Mouse (Mus musculus): ENCODE measurements around the gene Krt24. TPM values are rescaled to one million over a fixed set of nuclear protein-coding genes. Genes with fewer than 3 reads are reported as not detected.
A peak's percentile ranks its signal among the peaks of the same experiment; 100 is the strongest.

The Krt24 gene
- total and polyA plus RNA-seq, 3 experiments = not detected

DNA sequence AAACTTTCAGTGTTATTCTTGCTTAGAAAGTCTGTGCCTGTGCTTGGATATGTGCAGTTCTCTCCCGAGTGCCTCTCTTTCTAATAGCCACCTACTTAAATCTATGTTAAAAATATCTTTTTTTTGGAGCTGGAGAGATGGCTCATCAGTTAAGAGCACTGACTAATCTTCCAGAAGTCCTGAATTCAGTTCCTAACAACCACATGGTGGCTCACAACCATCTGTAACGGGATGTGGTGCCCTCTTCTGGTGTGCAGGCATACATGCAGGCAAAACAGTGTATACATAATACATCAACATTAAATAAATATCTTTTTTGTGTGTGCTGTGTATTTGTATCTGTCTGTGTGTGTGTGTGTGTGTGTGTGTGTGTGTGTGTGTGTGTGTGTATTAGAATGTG lies 31.2 kb downstream of the Krt24 start:
- Histone ChIP-seq H3K4me3 (ENCODE audit: control insufficient read depth in 1 of 2, insufficient read depth in 1 of 2, low read depth in 2 of 2, low read length in 2 of 2) (no peak overlapping the region), H3K27me3 (ENCODE audit: control insufficient read depth in 1 of 2, insufficient read depth in 2 of 2, low read length in 2 of 2) (no peaks in the 10 kb centered on the region), H3K4me1 (ENCODE audit: control insufficient read depth in 1 of 2, insufficient read depth in 2 of 2, low read length in 2 of 2) (no peaks in the 10 kb centered on the region), H3K9ac (ENCODE audit: control insufficient read depth, low read depth, low read length, poor library complexity, severe bottlenecking) (no peak overlapping the region), H3K36me3 (ENCODE audit: control insufficient read depth in 1 of 2, insufficient read depth in 2 of 2, low read length in 2 of 2) (no peaks in the 10 kb centered on the region), H3K27ac (ENCODE audit: control insufficient read depth, low read depth, low read length) (no peak overlapping the region), H3K79me2 (ENCODE audit: control insufficient read depth, insufficient read depth, low read length, poor library complexity) (no peaks in the 10 kb centered on the region), H3K9me3 (replicated peaks; ENCODE audit: insufficient read depth, low read length) (no peaks in the 10 kb centered on the region)
- no peak for DNase-seq (ENCODE audit: low read depth, low spot score)
- TF ChIP-seq CTCF (IDR thresholded peaks at IDR 0.05 in 2 of 3, conservative IDR thresholded peaks at IDR 0.05 in 1 of 3; ENCODE audit: control insufficient read depth in 1 of 3, insufficient read depth in 1 of 3, low read depth in 2 of 3, low read length in 3 of 3, poor library complexity in 1 of 3, severe bottlenecking in 1 of 3) = peak in 2 of 3 experiments; percentile 12 to 22; a peak in 1 of 6 replicates
- no peak for TF ChIP-seq JUND (IDR thresholded peaks at IDR 0.05; ENCODE audit: low read depth, low read length)

DNA sequence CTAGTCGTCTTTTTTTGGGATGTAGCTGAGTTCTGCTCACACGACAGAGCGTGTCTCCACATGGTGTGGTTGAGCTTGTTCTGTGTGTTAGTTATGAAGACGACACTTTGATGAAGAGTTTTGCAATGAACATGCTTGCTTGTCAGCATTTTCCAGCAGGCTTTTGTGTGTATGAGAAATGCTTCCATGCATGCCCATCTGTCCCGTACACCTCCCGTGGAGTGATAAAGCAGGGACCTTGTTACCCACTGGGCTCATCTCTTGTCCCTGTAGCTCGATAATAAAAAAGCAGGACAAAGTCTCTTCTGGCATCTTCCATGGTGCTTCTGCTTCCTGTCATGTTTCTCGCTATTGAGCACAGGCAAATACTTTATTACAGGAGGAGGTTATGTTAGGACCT lies 32.4 kb downstream of the Krt24 start:
- Histone ChIP-seq H3K4me3 (ENCODE audit: control insufficient read depth in 1 of 2, insufficient read depth in 1 of 2, low read depth in 2 of 2, low read length in 2 of 2) (no peak overlapping the region), H3K9me3 (replicated peaks; ENCODE audit: insufficient read depth, low read length) (no peaks in the 10 kb centered on the region), H3K9ac (ENCODE audit: control insufficient read depth, low read depth, low read length, poor library complexity, severe bottlenecking) (no peak overlapping the region), H3K27me3 (ENCODE audit: control insufficient read depth in 1 of 2, insufficient read depth in 2 of 2, low read length in 2 of 2) (no peaks in the 10 kb centered on the region), H3K79me2 (ENCODE audit: control insufficient read depth, insufficient read depth, low read length, poor library complexity) (no peaks in the 10 kb centered on the region), H3K27ac (ENCODE audit: control insufficient read depth, low read depth, low read length) (no peak overlapping the region), H3K36me3 (ENCODE audit: control insufficient read depth in 1 of 2, insufficient read depth in 2 of 2, low read length in 2 of 2) (no peaks in the 10 kb centered on the region), H3K4me1 (ENCODE audit: control insufficient read depth in 1 of 2, insufficient read depth in 2 of 2, low read length in 2 of 2) (no peaks in the 10 kb centered on the region)
- DNase-seq (ENCODE audit: low read depth, low spot score) = no peak
- no peak for TF ChIP-seq MAZ (IDR thresholded peaks at IDR 0.05; ENCODE audit: low read depth, low read length)

- no peaks in the 10 kb centered on the region for H3K36me3 ChIP-seq (ENCODE audit: control insufficient read depth in 1 of 2, insufficient read depth in 2 of 2, low read length in 2 of 2)
- H3K9ac ChIP-seq (ENCODE audit: control insufficient read depth, low read depth, low read length, poor library complexity, severe bottlenecking) = no peak overlapping the region
- no peak overlapping the region for H3K27ac ChIP-seq (ENCODE audit: control insufficient read depth, low read depth, low read length)
- H3K9me3 ChIP-seq (replicated peaks; ENCODE audit: insufficient read depth, low read length) = no peaks in the 10 kb centered on the region
- no peaks in the 10 kb centered on the region for H3K79me2 ChIP-seq (ENCODE audit: control insufficient read depth, insufficient read depth, low read length, poor library complexity)
- no peaks in the 10 kb centered on the region for H3K4me1 ChIP-seq (ENCODE audit: control insufficient read depth in 1 of 2, insufficient read depth in 2 of 2, low read length in 2 of 2)
- no peak overlapping the region for H3K4me3 ChIP-seq (ENCODE audit: control insufficient read depth in 1 of 2, insufficient read depth in 1 of 2, low read depth in 2 of 2, low read length in 2 of 2)
- no peak for DNase-seq (ENCODE audit: low read depth, low spot score)
- H3K27me3 ChIP-seq (ENCODE audit: control insufficient read depth in 1 of 2, insufficient read depth in 2 of 2, low read length in 2 of 2) = peaks cover 0 to 6% of the 10 kb centered on the region in 2 experiments; a peak in 3 of 4 replicates
- no peak for TF ChIP-seq POLR2A (IDR thresholded peaks at IDR 0.05; ENCODE audit: control insufficient read depth in 1 of 2, insufficient read depth in 1 of 2, low read depth in 1 of 2, low read length in 2 of 2, poor library complexity in 1 of 2)
- TF ChIP-seq E2F4 (IDR thresholded peaks at IDR 0.05; ENCODE audit: borderline replicate concordance, low read depth, low read length) = no peak
- peak; percentile 9; the same call in 1 of the 2 replicates for TF ChIP-seq USF1 (IDR thresholded peaks at IDR 0.05; ENCODE audit: low read depth, low read length)
- no peak for TF ChIP-seq POLR2AphosphoS5 (IDR thresholded peaks at IDR 0.05; ENCODE audit: borderline replicate concordance, low read depth, low read length)
Measured at GRCm38 (mm10) chr11:99250666-99251065, 34.4 kb downstream of the Krt24 start.

- H3K79me2 ChIP-seq (ENCODE audit: control insufficient read depth, insufficient read depth, low read length, poor library complexity) = no peaks in the 10 kb centered on the region
- H3K27me3 ChIP-seq (ENCODE audit: control insufficient read depth in 1 of 2, insufficient read depth in 2 of 2, low read length in 2 of 2) = peaks cover 0 to 7% of the 10 kb centered on the region in 2 experiments; a peak in 3 of 4 replicates
- no peak overlapping the region for H3K4me3 ChIP-seq (ENCODE audit: control insufficient read depth in 1 of 2, insufficient read depth in 1 of 2, low read depth in 2 of 2, low read length in 2 of 2)
- no peaks in the 10 kb centered on the region for H3K9me3 ChIP-seq (replicated peaks; ENCODE audit: insufficient read depth, low read length)
- no peaks in the 10 kb centered on the region for H3K4me1 ChIP-seq (ENCODE audit: control insufficient read depth in 1 of 2, insufficient read depth in 2 of 2, low read length in 2 of 2)
- TF ChIP-seq CTCF (IDR thresholded peaks at IDR 0.05 in 2 of 3, conservative IDR thresholded peaks at IDR 0.05 in 1 of 3; ENCODE audit: control insufficient read depth in 1 of 3, insufficient read depth in 1 of 3, low read depth in 2 of 3, low read length in 3 of 3, poor library complexity in 1 of 3, severe bottlenecking in 1 of 3) (no peak), USF1 (IDR thresholded peaks at IDR 0.05; ENCODE audit: low read depth, low read length) (no peak), MXI1 (IDR thresholded peaks at IDR 0.05; ENCODE audit: low read depth, low read length) (no peak), HCFC1 (IDR thresholded peaks at IDR 0.05; ENCODE audit: low read depth, low read length) (no peak), UBTF (IDR thresholded peaks at IDR 0.05; ENCODE audit: borderline replicate concordance, insufficient read depth, low read depth, low read length) (no peak), ZMIZ1 (IDR thresholded peaks at IDR 0.05; ENCODE audit: low read depth, low read length) (no peak), POLR2AphosphoS5 (IDR thresholded peaks at IDR 0.05; ENCODE audit: borderline replicate concordance, low read depth, low read length) (no peak), KAT2A (conservative IDR thresholded peaks at IDR 0.05; ENCODE audit: low read depth, low read length) (no peak), CHD2 (IDR thresholded peaks at IDR 0.05; ENCODE audit: low read length) (no peak), ZNF384 (IDR thresholded peaks at IDR 0.05; ENCODE audit: low read depth, low read length) (no peak), SMC3 (IDR thresholded peaks at IDR 0.05; ENCODE audit: low read depth, low read length) (no peak), MEF2A (IDR thresholded peaks at IDR 0.05; ENCODE audit: extremely low read depth, insufficient replicate concordance, low read depth, low read length, poor library complexity, severe bottlenecking) (no peak)
- H3K27ac ChIP-seq (ENCODE audit: control insufficient read depth, low read depth, low read length) = no peak overlapping the region
- H3K36me3 ChIP-seq (ENCODE audit: control insufficient read depth in 1 of 2, insufficient read depth in 2 of 2, low read length in 2 of 2) = no peaks in the 10 kb centered on the region
- H3K9ac ChIP-seq (ENCODE audit: control insufficient read depth, low read depth, low read length, poor library complexity, severe bottlenecking) = no peak overlapping the region
- DNase-seq (ENCODE audit: low read depth, low spot score) = no peak
Measured at GRCm38 (mm10) chr11:99250241-99250640, 34.8 kb downstream of the Krt24 start.
